In genomic region chr2:27038596-27038995, GRCm38 (mm10) we compare ENCODE assay signal across 8 mouse cellular contexts. TPM values are rescaled to one million over a fixed set of nuclear protein-coding genes. Genes with fewer than 3 reads are reported as not detected.
DNase-seq lines count a peak whose midpoint lies in the region; ATAC-seq and TF ChIP-seq lines count a peak whose summit lies in the region.

No protein-coding gene starts in this region.

- H3K4me3 ChIP-seq in cerebellum, adult 2 months (replicated peaks; ENCODE audit: insufficient read depth, low read depth, low read length), result no peak overlapping the region
- H3K4me3 ChIP-seq in kidney, postnatal 0 days (replicated peaks; ENCODE audit: low read depth, low read length), result no peak overlapping the region

- H3K36me3 ChIP-seq in kidney, postnatal 0 days (ENCODE audit: insufficient read depth, low read length), result no peaks in the 10 kb centered on the region

- WGBS in cerebellum, adult 2 months, result 2% methylated on average over 3 of the region's 3 CpGs
- 1% methylated on average over 3 of the region's 3 CpGs for WGBS in kidney, postnatal 0 days

- TF ChIP-seq POLR2A in cerebellum, adult 2 months (IDR thresholded peaks at IDR 0.05; ENCODE audit: borderline replicate concordance, insufficient read depth, low read length), result no peak

- peak; percentile 67 for DNase-seq in A20 (ENCODE audit: low read depth, low spot score)
- peak; percentile 77 for DNase-seq in ES-CJ7 (ENCODE audit: low read depth, low spot score)
- peak; percentile 64 to 68 for DNase-seq in cerebellum, adult 2 months
- peak; percentile 87 for DNase-seq in forelimb bud, embryonic 11.5 days (ENCODE audit: low read depth, low spot score)
- DNase-seq in kidney, postnatal 0 days (ENCODE audit: low spot score), result peak; percentile 89
- peak; percentile 91 for DNase-seq in lung, postnatal 10 days
- peak; percentile 70 for DNase-seq in retina, postnatal 7 days (ENCODE audit: low read depth, low spot score)

- H3K4me1 ChIP-seq in cerebellum, adult 2 months (ENCODE audit: control insufficient read depth, insufficient read depth, low read length), result no peaks in the 10 kb centered on the region
- no peaks in the 10 kb centered on the region for H3K4me1 ChIP-seq in kidney, postnatal 0 days (replicated peaks; ENCODE audit: insufficient read depth, low read length)

- H3K27me3 ChIP-seq in cerebellum, adult 2 months (ENCODE audit: control insufficient read depth, insufficient read depth, low read length), result no peaks in the 10 kb centered on the region
- no peaks in the 10 kb centered on the region for H3K27me3 ChIP-seq in kidney, postnatal 0 days (ENCODE audit: insufficient read depth, low read length)

- H3K9ac ChIP-seq in kidney, postnatal 0 days (ENCODE audit: low read depth, low read length), result no peak overlapping the region

- no peak overlapping the region for H3K4me2 ChIP-seq in kidney, postnatal 0 days (ENCODE audit: low read length)

- H3K9me3 ChIP-seq in kidney, postnatal 0 days (replicated peaks; ENCODE audit: low read length), result no peaks in the 10 kb centered on the region

- no peak overlapping the region for H3K27ac ChIP-seq in cerebellum, adult 2 months (ENCODE audit: insufficient read depth, low read length)
- no peak overlapping the region for H3K27ac ChIP-seq in kidney, postnatal 0 days

- ATAC-seq in kidney, postnatal 0 days (replicated peaks; ENCODE audit: low FRiP score, low read depth), result no peak
- no peak for ATAC-seq in activated CD4-positive, CD25-positive, alpha-beta regulatory T cell, adult 4 months

- peak; percentile 94 for TF ChIP-seq CTCF in cerebellum, adult 2 months (IDR thresholded peaks at IDR 0.05; ENCODE audit: borderline replicate concordance, insufficient read depth, low read depth, low read length)
- TF ChIP-seq CTCF in kidney, postnatal 0 days (IDR thresholded peaks at IDR 0.05; ENCODE audit: low read depth), result peak; percentile 97

RNA-seq across cellular contexts. Expression of gene Slc2a6, which starts 10.8 kb away (rescaled TPM):
- 45.4 and 49.8 TPM in 2 replicates for polyA plus RNA-seq in cerebellum, adult 2 months (2012; rRNA removed)
- 0.49 and 0.51 TPM in 2 replicates for polyA plus RNA-seq in kidney, postnatal 0 days (2015; fragmentation: Nextera tagmentation; extraction: Ambion mirVana)
- 1 to 10 TPM; 2.1 to 3.2 TPM for polyA plus RNA-seq in activated CD4-positive, CD25-positive, alpha-beta regulatory T cell, adult 4 months (2017; shearing (Covaris generic))

RNA-seq across cellular contexts. Expression of gene Cacfd1, which starts 28.9 kb away (rescaled TPM):
- 65.8 and 66.5 TPM in 2 replicates for polyA plus RNA-seq in cerebellum, adult 2 months (2012; rRNA removed)
- polyA plus RNA-seq in kidney, postnatal 0 days (2015; fragmentation: Nextera tagmentation; extraction: Ambion mirVana), result 41.5 and 47.2 TPM in 2 replicates
- polyA plus RNA-seq in activated CD4-positive, CD25-positive, alpha-beta regulatory T cell, adult 4 months (2017; shearing (Covaris generic)), result 10 to 100 TPM; 16.9 to 19.1 TPM

RNA-seq across cellular contexts. Expression of gene Mymk, which starts 33.4 kb away (rescaled TPM):
- 0.22 and 0.43 TPM in 2 replicates for polyA plus RNA-seq in cerebellum, adult 2 months (2012; rRNA removed)
- 0.11 TPM in 1 of 2 replicates, not detected in the other for polyA plus RNA-seq in kidney, postnatal 0 days (2015; fragmentation: Nextera tagmentation; extraction: Ambion mirVana)
- polyA plus RNA-seq in activated CD4-positive, CD25-positive, alpha-beta regulatory T cell, adult 4 months (2017; shearing (Covaris generic)), result not detected

RNA-seq across cellular contexts. Expression of gene Adamtsl2, which starts 40.6 kb away (rescaled TPM):
- 3.8 and 4.1 TPM in 2 replicates for polyA plus RNA-seq in cerebellum, adult 2 months (2012; rRNA removed)
- polyA plus RNA-seq in kidney, postnatal 0 days (2015; fragmentation: Nextera tagmentation; extraction: Ambion mirVana), result 0.80 and 0.83 TPM in 2 replicates
- not detected for polyA plus RNA-seq in activated CD4-positive, CD25-positive, alpha-beta regulatory T cell, adult 4 months (2017; shearing (Covaris generic))

Comparison
In these comparisons a context has a peak if more than half of its experiments do, and no peak if none do; other contexts are left out.
1. RNA of gene Slc2a6, which starts 10.8 kb away (polyA plus RNA-seq): 45.4 to 49.8 TPM in cerebellum, adult 2 months; 2.1 to 3.2 TPM in activated CD4-positive, CD25-positive, alpha-beta regulatory T cell, adult 4 months and 0.49 to 0.51 TPM in kidney, postnatal 0 days; every median in the first group is over 10 times any median in the second.
2. Peak in every context shown above with its lines, with median percentiles within 50 percentile points of each other: DNase-seq.